Mouse (Mus musculus): ENCODE results near the gene Ins2.

The Ins2 gene

DNA sequence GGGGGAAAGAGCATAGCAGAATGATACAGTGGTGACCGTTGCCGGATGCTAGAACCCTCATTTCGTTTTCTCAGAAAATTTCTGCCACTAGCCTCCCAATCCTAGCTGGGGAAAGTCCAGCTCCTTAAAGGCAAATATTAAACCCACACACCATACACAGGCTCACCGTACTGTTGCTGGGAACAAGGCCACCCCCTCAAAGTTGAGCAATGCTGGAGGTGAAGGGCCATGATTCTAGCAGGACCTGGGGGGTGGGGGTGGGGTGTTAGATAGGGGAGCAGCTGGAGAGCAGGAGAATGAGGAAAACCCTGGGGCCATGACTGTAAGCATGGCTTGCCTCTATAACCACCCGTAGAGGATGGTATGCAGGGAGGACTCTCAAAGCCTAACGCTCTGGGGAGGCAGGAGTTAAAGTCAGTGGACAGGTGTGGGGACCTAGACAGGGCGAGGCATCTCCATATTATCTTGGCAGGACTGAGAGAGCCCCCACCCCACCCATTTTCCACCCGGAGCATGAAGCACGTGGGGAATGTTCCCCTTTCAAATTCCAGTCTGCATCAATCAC, 78.6 kb downstream of the Ins2 start:
- DNase-seq (ENCODE audit: low spot score in 2 of 2): no peak

DNA sequence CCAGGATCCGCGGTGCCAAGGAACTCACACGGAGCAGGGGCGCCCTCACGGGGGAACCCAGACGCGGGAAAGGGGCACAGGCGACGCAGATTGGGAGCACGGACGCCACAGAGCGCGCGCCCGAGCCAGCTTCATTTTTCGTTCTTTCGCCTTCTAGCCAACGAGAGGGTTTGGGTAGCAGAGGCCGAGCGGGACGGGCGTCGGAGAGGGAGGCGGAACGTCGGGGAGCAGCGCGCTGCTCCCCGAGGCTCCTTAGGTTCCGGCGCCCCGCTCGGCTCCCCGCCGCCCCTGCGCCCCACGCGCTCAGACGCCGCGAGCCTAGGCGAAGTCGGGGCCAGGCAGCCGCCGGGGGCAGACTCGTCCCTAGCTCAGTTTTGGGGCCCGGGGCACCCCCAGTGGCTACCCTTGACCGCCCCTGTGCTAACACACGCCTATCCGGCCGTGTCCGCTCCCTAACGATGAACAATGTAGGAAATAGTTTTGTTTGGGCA, 79.2 kb downstream of the Ins2 start:
- no peak for DNase-seq (ENCODE audit: low spot score in 2 of 2)

DNA sequence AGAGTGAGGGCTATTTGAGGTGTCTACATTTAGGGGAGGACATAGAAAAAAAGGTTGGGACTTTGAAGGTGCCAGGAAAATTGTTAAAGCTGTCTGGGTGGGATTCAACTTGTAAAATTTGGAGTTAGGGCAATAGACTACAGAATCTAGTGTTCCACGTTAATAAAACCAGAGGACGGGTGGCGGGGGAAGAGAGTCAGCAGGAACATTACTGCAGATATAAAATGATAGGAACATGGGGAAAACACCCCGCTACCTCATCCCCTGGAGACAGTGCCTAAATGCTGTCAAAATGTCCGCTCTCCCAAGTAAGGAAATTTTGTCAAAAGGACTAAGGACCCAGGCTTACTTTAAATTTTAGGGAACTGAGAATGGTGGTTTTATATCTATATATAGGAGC, 80.0 kb downstream of the Ins2 start:
- DNase-seq (ENCODE audit: low spot score in 2 of 2): no peak

DNA sequence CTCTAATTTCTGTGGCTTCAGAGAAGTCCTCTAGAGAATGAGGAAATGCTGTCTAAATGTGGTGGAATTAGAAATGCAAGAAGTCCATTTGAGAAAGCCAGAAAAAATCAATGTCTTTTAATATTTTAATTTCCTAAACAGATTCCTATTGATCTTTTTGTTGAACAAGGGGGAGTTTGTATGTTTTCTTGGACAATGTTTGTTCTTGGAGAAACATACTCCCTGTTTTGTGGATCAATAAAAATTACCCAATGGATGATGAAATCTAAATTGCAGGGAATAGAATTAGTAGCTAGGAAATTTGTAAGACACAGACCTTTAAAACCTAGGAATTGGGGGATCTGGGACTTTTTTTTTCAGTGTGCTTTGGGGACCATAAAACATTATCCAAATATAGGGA, 81.4 kb downstream of the Ins2 start:
- no peak for DNase-seq (ENCODE audit: low spot score in 2 of 2)

DNA sequence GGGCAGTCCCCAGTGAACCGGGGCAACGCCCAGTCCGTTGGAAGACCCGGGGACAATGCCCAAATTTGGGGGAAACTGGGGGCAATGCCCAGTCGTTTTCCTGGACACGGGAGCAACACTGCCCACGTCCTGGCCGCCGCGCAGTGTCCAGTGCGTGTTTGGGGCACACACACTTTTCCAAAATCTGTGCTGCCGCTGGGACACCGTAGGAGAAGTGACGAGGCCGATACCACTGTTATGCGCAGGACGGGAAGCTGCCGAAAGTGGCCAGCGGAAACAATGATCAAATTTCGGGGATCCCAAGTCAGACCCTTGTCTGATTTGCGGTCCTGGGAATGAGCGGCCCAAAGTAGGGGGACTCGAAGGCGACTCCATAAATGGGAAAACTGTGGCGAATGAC, 82.1 kb downstream of the Ins2 start:
- no peak for DNase-seq (ENCODE audit: low spot score in 2 of 2)

DNA sequence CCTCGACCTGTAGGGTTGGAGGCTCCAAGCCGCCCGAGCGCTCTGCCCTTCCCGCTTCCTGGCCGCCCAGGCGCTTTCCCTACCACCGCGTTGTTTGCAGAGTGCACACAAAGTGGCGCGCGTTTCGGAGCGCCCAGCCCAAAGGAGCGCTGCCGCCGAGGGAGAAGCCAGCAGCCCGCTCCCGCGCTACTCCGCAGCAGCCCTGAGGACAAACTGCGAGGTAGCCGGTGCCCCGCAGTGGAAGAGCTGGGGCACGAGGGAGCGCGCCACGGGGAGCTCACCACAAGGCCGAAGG, 82.6 kb downstream of the Ins2 start:
- DNase-seq (ENCODE audit: low spot score in 2 of 2): no peak

DNA sequence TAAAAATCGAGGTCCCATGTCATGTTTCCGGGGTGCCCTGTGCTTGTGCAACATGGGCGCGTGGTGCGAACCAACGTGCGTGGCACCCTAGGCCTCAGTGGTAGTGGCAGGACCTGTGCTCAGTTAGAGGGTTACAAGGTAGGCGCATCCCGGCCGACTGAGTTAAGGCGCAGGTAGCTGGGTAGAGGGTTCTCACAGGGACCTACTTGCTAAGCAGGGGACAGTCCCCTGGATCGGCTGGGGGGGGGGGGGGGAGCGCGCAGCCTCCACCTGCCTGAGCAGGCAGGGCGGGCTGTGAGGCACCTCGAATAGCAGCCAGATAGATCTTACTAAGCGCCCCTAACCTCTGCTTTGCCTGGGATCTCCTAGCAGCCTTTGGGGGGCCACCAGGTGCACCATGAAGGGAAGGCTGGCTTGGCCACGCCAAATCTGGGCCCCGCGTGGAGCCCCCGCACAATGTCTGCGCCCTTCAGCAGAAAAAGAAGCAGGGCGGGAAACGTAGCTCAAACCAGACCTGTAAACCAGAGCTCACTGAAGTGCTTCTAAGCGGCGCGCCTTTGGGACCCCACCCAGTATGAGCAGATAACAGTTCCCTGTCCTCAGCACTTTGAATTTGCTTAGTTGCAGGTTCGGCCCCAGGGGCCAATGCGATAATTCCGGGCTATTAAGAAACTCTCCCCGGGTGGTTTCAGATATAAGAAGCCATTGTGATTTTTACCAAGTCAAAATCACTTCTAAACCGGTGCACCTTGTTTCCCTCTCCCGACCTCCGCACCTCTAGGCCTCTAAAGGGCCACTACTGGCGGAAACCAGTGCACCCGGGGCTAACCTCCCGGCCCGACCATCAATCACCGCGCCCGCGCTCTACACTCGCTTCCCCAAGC, 83.2 kb downstream of the Ins2 start:
- DNase-seq (ENCODE audit: low spot score in 2 of 2): no peak

DNA sequence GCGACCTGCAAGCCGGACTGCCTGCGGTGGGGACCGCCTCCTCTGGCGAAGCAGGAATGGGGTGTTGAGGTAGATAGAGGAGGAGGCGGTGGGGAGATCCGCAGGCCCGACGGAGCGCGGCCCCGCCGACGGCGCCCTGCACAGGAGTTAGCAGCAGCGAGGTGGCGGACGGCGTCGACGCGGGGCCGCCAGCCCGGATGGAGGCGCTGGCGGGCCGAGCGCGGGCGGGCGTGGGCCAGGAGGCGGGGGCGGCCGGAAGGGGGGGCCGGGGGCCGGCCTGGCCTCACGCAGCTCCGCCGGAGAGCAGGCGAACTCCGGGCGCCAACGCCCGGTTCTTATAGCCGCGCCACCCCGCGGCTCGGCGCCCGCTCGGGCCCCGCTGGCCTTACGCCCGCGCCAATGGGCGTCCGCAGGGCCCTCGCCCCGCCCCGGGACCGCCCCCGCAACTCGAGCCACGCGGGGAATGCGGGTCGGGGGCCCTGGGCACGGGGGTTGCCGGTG, 84.0 kb downstream of the Ins2 start:
- DNase-seq (ENCODE audit: low spot score in 2 of 2): no peak

DNA sequence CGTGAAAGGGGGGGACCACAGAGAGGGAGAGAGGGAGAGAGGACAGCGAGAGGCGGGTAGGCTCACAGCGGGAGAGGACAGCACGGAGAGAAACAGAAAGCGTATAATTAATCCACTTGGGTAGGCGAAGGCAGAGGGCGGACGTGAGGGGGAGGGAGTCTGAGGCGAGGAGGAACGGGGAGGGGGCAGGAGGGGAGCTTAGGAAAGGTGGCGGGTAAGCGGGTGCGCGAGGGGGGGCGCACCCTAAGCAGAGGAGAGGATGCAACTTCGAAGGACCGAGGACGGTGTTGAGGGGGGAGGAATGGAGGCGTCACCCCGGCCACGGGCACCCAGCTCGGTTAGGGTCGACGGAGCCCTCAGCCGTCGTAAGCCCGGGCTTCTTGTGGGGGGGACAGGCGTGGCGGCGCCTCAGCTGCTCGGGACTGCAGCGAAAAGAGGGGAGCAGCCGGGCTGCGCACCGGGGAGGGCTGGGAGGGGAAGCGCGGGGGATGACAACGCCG, 84.5 kb downstream of the Ins2 start:
- no peak for DNase-seq (ENCODE audit: low spot score in 2 of 2)

DNA sequence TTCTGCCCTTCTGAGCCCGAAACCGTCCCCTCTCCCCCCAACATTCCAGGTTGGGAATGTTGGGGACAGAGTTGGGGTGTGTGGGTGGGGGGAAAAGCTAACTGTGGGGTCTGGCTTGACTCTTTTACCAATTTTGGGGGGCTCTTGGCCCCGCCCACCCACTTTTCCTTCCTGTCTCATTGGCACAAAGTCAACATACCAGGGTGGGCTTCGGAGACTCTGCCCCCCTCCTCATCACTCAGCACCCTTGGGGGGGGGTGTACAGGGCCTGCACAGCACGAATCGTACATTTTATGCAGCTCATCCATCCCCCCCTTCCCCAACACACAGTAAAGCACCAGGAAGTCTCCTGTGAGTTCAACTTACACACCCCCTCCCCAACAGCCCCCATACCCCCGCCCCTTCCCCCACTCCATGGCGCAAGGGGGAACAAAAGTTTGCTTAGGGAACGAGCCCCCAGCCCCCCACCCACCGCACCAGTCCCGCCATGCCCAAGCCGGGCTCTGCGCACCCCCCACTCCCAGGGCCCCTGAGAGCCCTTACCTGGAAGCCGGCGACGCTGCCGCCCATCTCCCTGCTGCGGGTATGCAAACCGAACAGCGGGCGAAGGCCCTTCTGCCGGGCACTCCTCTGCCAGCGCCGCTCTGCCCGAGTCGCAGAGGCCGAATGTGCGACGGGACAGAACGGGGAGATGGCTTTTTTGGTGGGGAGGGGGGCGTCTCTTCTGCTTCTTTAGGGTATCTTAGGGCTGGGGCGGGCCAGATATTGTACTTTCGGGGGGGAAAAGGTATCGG, 85.2 kb downstream of the Ins2 start:
- DNase-seq (ENCODE audit: low spot score in 2 of 2): no peak

DNA sequence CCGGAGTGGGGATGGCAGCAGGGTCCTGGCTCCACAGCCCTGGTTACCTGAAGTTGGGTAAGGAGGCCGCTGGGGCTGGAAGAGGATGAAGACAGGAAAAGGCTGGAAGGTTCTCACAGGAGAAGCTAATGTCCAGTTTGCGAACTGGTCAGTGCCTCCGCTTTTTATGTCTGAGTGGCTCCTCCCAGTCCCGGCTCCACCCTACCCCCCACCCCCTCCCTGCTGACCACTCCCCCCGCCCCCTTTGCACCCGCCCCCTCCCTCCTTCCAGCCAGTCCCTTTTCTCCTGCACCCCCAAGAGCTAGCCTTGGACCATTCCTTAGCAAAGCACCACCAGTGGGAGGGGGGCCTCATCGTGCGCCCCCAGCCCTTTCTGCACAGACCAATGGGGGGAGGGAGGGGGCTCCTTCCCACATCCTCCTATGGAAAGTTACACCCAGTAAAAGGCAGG, 85.8 kb downstream of the Ins2 start:
- DNase-seq (ENCODE audit: low spot score in 2 of 2): no peak

DNA sequence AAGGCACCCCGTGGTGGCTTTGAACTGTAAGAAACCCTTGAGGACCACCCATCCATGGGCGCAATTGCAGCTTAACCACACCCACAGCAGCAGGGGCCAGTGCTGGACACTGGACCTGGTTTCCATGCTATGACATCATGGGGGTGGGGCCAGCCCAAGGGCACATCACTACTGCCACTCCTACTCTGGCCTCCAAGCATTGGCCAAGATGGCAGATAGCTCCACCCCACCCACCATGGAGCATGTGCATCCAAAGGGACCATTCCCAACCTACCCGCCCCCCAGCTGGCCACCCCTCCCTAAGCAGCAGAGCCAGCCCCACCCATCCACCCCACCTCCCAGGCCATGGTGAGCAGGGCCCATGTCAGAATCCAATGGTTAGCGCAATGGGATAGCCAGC, 87.1 kb downstream of the Ins2 start:
- no peak for DNase-seq (ENCODE audit: low spot score in 2 of 2)

DNA sequence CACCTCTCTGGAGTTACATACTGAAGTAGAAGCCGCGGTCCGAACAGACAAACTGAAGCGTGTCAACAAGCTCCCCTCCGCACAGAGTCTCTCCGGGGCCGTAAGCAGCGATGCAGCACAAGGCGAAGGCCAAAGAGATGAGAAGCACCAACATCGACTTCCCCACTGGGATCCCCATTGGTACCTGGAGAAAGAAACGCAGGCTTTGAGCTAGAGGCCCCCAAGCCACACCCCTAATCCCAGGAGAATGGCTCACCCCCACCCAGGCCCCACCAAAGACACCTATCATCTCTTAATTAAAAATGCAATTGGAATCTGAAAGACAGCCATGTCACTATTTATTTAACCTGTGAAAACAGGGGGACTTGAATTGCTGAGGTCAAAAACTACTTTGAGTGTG, 87.5 kb downstream of the Ins2 start:
- DNase-seq (ENCODE audit: low spot score in 2 of 2): no peak

DNA sequence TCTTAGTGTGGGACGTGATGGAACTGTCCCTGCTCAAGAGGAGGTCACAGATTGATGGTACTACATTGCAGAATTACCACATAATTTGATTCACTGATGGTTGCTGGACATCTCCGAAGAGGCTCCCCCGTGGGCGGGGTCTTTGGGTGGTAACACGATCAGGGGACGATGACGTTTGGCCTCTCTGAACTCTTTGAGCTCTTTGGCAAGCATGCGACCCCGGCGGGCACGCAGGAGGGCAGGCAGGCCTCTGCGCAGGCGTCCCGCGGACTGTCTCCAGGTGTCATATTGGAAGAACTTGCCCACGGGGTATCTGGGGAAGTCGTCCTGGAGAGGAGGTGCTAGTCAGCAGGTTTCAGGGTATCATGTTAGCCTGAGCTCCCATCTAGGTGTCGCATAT, 89.5 kb downstream of the Ins2 start:
- DNase-seq (ENCODE audit: low spot score in 2 of 2): no peak

DNA sequence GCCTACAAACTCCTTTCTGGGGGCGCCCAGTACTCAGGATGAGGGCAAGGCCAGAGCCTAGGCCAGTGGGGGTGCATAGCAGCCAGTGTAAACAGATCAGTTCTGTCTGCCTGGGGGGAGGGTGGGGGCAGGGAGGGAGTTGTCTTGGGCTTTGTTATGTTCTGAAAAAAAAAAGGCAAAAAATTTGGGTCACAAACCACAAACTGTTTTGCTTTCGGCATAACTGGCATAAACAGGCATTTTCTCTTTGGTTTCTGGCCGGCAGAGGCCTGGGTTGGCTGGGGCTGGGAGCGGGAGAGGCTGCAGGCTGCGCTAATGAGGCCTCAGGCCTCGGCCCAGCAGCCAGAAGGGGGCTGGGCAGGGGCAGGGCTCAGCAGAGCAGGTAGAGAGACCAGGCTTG, 96.5 kb downstream of the Ins2 start:
- no peak for DNase-seq (ENCODE audit: low spot score in 2 of 2)

DNA sequence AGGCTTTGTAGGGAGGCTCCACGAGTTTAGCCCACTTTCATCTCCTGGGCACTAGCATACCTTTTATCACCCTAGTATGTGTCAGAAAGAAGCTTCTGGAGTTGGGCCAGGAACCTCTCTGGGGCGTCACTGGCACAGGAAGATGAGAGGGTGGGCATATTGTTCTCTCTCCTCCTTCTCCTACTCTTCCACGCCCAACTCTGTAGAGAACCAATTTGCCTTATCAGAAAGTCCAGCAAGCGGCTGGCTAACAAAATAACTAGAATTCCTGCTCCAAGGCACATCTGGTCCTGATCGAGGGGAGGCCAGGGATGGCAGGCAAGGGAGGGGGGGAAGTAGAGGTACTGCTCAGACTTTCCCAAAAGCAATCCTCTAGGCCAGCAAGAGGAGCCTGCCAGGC, 98.1 kb downstream of the Ins2 start:
- DNase-seq (ENCODE audit: low spot score in 2 of 2): no peak

DNA sequence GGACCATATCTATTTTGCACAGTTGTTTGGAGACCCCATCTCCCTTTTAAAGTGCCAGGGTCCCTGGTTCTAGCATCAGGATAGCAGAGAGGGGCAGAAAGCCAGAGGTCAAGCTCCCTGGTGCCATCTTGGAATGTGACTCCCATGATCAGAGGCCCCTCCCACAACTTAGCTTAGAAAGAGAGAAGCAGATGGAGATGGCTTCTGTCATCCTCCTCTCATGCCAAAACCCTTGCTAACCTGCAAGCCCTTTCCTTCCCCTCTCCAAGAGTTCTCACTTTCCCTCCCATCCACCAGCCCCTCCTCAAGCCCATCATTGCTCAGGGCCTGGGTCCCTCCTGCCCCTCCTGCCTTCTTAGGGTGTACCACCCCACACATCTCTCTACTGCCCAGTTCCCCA, 107.0 kb downstream of the Ins2 start:
- no peak for DNase-seq (ENCODE audit: low spot score in 2 of 2)

DNA sequence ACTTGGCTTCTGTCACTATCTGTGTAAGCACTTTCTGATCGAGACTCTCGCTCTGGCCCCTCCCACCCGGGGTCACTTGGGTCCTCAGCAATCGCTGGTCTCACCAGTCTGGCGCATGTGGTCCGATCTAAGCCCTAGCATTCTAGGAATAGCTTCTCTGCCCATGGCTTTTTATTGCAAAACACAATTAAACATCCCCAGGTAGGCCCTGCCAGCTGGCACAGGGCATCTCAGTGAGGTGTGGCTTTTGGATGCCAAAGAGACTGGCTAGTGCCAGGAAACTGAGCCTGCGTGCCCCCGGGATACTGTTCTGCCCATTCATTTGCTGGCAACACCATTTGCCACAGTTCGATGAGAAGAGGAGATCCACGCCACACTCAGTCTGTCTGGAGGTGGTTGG, 112.5 kb downstream of the Ins2 start:
- no peak for DNase-seq (ENCODE audit: low spot score in 2 of 2)

DNA sequence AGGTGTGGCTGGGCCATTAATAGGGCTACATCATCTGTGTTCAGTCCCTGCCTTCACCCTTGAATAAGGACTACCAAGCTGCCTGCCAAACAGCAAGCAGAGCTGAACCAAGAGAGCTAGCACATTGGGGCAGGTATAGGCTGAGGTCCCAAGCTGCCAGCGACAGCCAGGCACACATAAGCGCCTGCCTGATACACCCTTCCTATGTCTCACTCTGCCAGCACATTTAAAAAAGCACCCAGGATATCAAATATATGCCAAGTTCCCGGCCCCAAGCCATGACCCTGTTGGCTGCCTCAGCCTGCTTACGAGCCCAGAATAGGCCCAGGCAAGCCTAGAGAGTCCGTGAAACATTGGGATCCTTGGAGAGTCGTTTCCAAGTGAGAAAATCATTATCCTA, 113.4 kb downstream of the Ins2 start:
- DNase-seq (ENCODE audit: low spot score in 2 of 2): no peak

Data from natural killer cell, adult 2 months (primary cell).